Comparison of ENCODE assay signal across 14 mouse cellular contexts in the genomic region with DNA sequence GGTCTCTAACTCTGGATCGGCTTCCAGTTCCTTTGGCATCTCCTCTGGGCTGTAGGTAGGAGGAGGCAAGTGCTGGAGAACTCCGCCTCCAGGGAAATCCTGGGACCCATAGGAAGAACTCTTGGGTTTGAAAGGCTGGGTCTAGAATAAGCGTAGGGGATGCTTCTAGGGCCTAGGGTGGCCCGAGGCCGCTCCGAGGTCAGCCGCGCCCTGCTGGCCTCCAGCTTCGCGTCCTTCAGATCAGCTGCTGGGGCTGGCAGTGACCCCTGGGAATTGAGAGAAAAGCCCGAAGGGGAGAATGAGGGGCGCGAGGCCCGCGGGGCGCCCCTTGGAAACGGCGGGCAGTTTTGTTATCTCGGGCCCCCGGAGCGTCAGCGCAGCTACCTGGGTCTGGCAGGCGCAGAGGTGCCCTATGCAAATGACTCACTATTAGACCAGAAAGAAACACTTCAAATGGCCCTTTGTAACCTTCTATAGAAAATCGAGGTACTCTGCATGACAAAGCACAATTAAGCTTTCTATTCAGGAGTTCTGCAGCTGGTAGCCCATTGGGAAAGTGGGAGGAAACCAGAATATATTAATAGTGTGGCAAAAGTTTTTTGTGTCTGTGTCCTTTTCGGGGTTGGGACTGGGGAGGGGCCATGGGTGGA. TPM values are rescaled to one million over a fixed set of nuclear protein-coding genes. Genes with fewer than 3 reads are reported as not detected.
DNase-seq lines count a peak whose midpoint lies in the region; ATAC-seq and TF ChIP-seq lines count a peak whose summit lies in the region.
"Had no signal": no experiment of that assay in that cellular context is flagged by ENCODE, and none has a peak within 500 bp of the region (broad histone marks: within the 10 kb centered on the region; RNA-seq: fewer than 3 reads in every experiment).

No protein-coding gene starts in this region.

- intact Hi-C loops in gastrocnemius, postnatal 14 days (cut with DNase I; ENCODE audit: low total_unique reads): no loop called here
- intact Hi-C loops in left cerebral cortex, postnatal 25 days (cut with DNase I): no loop called here
- intact Hi-C loops in gastrocnemius, adult 2 months (cut with DNase I): no loop called here

- H3K4me1 ChIP-seq in forebrain, embryonic 12.5 days: peaks cover 46% of the 10 kb centered on the region
- H3K4me1 ChIP-seq in limb, embryonic 10.5 days: peaks cover 17% of the 10 kb centered on the region

- no peaks in the 10 kb centered on the region for H3K36me3 ChIP-seq in forebrain, embryonic 12.5 days (replicated peaks)
- no peaks in the 10 kb centered on the region for H3K36me3 ChIP-seq in limb, embryonic 10.5 days

- no peak for TF ChIP-seq CTCF in gastrocnemius, adult 2 months (IDR thresholded peaks at IDR 0.05)

- DNase-seq in ovary, postnatal 36 days (ENCODE audit: low spot score): peak; percentile 8
- no peak for DNase-seq in ovary, adult 18-20 months (ENCODE audit: low spot score)
- DNase-seq in limb, embryonic 10.5 days (ENCODE audit: low spot score): peak; percentile 46
- no peak for DNase-seq in MN1 (ENCODE audit: low spot score)
- no peak for DNase-seq in gastrocnemius, postnatal 14 days
- DNase-seq in left cerebral cortex, postnatal 25 days (ENCODE audit: low spot score in 2 of 2): no peak
- no peak for DNase-seq in gastrocnemius, adult 2 months
- DNase-seq: adrenal gland, adult 8-10 months; gastrocnemius, postnatal 25 days; lung, adult 2 months had no signal

- H3K4me2 ChIP-seq in forebrain, embryonic 12.5 days: peak overlapping the region; percentile 51

- peaks cover 93% of the 10 kb centered on the region for H3K27me3 ChIP-seq in forebrain, embryonic 12.5 days
- H3K27me3 ChIP-seq in limb, embryonic 10.5 days (ENCODE audit: low read depth, poor library complexity, severe bottlenecking): peaks cover 100% of the 10 kb centered on the region

- WGBS in forebrain, embryonic 12.5 days: under 1% methylated on average over 25 of the region's 25 CpGs
- WGBS in limb, embryonic 10.5 days: under 1% methylated on average over 25 of the region's 25 CpGs

- H3K9me3 ChIP-seq in forebrain, embryonic 12.5 days: no peaks in the 10 kb centered on the region
- no peaks in the 10 kb centered on the region for H3K9me3 ChIP-seq in limb, embryonic 10.5 days (replicated peaks)

- peak overlapping the region; percentile 82 for H3K27ac ChIP-seq in forebrain, embryonic 12.5 days
- no peak overlapping the region for H3K27ac ChIP-seq in limb, embryonic 10.5 days
- H3K27ac ChIP-seq in gastrocnemius, adult 2 months: no peak overlapping the region

- H3K9ac ChIP-seq in forebrain, embryonic 12.5 days: no peak overlapping the region; the same call in 1 of the 2 replicates

- ATAC-seq in forebrain, embryonic 12.5 days (ENCODE audit: low FRiP score): peak; percentile 73

- peak overlapping the region; percentile 20 for H3K4me3 ChIP-seq in forebrain, embryonic 12.5 days (replicated peaks)
- H3K4me3 ChIP-seq in limb, embryonic 10.5 days: no peak overlapping the region
- no peak overlapping the region for H3K4me3 ChIP-seq in gastrocnemius, adult 2 months

RNA-seq across cellular contexts. Expression of a gene that starts 9.6 kb away (rescaled TPM):
- polyA plus RNA-seq in forebrain, embryonic 12.5 days (2016; fragmentation: Nextera tagmentation; extraction: Ambion mirVana): 17.9 and 31.3 TPM in 2 replicates
- polyA plus RNA-seq in limb, embryonic 10.5 days (2016; fragmentation: Nextera tagmentation; extraction: Ambion mirVana): not detected in 2 replicates
- total RNA-seq in gastrocnemius, postnatal 14 days (2021): not detected
- not detected for total RNA-seq in left cerebral cortex, postnatal 25 days (2021)
- total RNA-seq in gastrocnemius, adult 2 months (2021): not detected
- total RNA-seq: adrenal gland, adult 8-10 months; gastrocnemius, postnatal 25 days; monocyte, adult 5-6 weeks had no signal
- polyA plus RNA-seq: large intestine, adult 2 months; lung, adult 2 months; testis, adult 2 months had no signal

RNA-seq across cellular contexts. Expression of a gene that starts 40.4 kb away (rescaled TPM):
- polyA plus RNA-seq in forebrain, embryonic 12.5 days (2016; fragmentation: Nextera tagmentation; extraction: Ambion mirVana): 48.5 and 53.7 TPM in 2 replicates
- polyA plus RNA-seq in limb, embryonic 10.5 days (2016; fragmentation: Nextera tagmentation; extraction: Ambion mirVana): 36.9 and 40.0 TPM in 2 replicates
- 10 to 100 TPM; 16.0 to 18.1 TPM for total RNA-seq in gastrocnemius, postnatal 14 days (2021)
- 10 to 100 TPM; 17.7 to 20.6 TPM for total RNA-seq in left cerebral cortex, postnatal 25 days (2021)
- 10 to 100 TPM; 14.5 to 15.8 TPM for total RNA-seq in gastrocnemius, adult 2 months (2021)

Comparison
In these comparisons a context has a peak if more than half of its experiments do, and no peak if none do; other contexts are left out.
1. DNase-seq: peak in ovary, postnatal 36 days (single experiment) and limb, embryonic 10.5 days (single experiment); none in ovary, adult 18-20 months (single experiment), MN1 (single experiment), gastrocnemius, postnatal 14 days (single experiment), left cerebral cortex, postnatal 25 days (0 of 2) and gastrocnemius, adult 2 months (single experiment).